Mouse (Mus musculus): Measurements from ENCODE around the gene Nmrk1. TPM values are rescaled to one million over a fixed set of nuclear protein-coding genes. Genes with fewer than 3 reads are reported as not detected.
"Not testable (repeated sequence)": the region's sequence is repeated elsewhere in the genome, so short reads cannot be mapped to it uniquely, and the experiment has no call there.

Gene Nmrk1
- polyA plus RNA-seq (2015; fragmentation: Nextera tagmentation; extraction: Ambion mirVana), result 6.6 and 7.2 TPM in 2 replicates

DNA sequence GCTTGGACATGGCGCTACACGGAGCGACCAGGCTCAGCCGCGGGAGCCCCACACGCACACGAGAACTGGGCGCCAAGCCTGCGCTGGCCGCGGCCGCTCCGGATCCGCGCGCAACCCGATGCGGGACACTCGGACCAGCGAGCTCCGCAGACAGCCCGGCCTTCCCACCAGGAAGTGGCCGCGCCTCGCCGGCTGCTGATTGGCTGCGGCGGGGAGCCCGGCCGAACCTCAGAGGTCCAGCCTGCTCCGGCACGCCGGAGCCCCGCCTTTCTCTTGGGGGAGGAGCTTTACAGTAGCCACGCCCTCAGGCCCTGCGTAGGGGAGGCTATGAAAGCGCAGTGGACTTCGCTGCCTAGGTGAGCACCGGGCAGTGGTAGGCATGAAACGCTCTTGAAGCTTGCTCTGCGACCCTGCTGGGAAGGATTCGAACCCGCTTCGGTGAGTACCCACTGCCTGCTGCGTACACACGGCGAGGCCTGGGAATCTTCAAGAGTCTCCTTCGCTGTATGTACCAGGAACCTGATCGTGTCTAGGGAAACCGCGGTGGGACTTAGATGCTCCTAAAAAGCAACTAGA is at the start of gene Nmrk1, which contains the start of gene Ostf1:
Gene Nmrk1, plus strand, starts transcription at position 307 of the 576 bp plus-strand sequence.
Gene Ostf1, minus strand, starts transcription at position 180 of the 576 bp plus-strand sequence.
- under 1% methylated on average over 51 of the region's 51 CpGs for WGBS
- Histone ChIP-seq H3K9me3 (no peaks in the 10 kb centered on the region), H3K4me3 (peak within 1 kb of the TSS; percentile 61), H3K4me1 (peaks cover 12% of the 10 kb centered on the region), H3K4me2 (peak within 1 kb of the TSS; percentile 99), H3K9ac (peak within 1 kb of the TSS; percentile 46), H3K27ac (peak within 1 kb of the TSS; percentile 50), H3K27me3 (replicated peaks) (peaks cover 6% of the 10 kb centered on the region; the same call in 1 of the 2 replicates), H3K36me3 (replicated peaks) (no peaks in the 10 kb centered on the region)
- peak; percentile 99 for ATAC-seq (replicated peaks)

DNA sequence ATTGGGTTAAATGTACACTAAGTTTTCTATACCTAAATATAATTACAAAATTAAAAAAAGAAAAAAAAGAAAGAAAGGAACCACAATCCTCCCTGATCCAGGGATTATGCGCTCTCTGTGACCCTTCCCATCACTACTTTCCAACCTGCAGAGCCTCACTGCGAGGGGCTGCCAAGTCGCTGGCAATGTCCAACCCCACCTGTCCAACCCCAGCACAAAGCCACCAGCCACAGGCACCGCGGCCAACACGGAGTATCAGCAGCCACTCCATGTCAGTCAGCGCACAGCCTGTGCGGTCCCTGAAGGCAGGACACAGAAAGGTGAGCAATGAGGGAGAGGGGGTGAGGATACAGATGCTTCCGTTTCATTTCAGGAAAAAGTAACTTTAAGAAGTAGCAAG is 49.5 kb upstream of the Nmrk1 start:
- H3K27me3 ChIP-seq (replicated peaks), result no peaks in the 10 kb centered on the region
- H3K4me1 ChIP-seq, result no peaks in the 10 kb centered on the region
- no peak overlapping the region for H3K9ac ChIP-seq
- no peaks in the 10 kb centered on the region for H3K9me3 ChIP-seq
- WGBS, result 95% methylated on average over 9 of the region's 9 CpGs
- no peak overlapping the region for H3K4me3 ChIP-seq
- H3K36me3 ChIP-seq (replicated peaks), result no peaks in the 10 kb centered on the region
- no peak overlapping the region for H3K4me2 ChIP-seq
- ATAC-seq (replicated peaks), result no peak
- no peak overlapping the region for H3K27ac ChIP-seq

DNA sequence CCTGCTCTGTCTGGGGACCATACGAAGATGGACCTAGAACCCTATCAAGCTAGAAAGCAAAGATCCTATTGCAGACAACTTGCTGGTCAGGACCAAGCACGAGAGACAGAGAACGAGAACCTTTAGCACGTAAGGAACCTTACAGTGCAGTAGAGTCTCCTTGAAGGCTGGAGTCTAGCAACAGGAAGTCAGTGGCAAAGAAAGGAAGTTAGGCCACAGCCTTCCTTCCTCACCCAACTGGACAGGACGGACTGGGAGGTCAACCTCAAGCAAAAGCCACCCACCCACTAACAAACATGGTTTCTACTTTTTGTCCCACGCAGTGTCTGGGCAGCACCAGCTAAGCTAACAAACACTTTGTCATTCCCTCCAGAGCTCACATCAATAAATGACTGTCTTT is 48.9 kb upstream of the Nmrk1 start:
- Histone ChIP-seq H3K27me3 (replicated peaks) (no peaks in the 10 kb centered on the region), H3K4me3 (no peak overlapping the region), H3K27ac (no peak overlapping the region), H3K9ac (no peak overlapping the region), H3K36me3 (replicated peaks) (no peaks in the 10 kb centered on the region), H3K4me2 (no peak overlapping the region), H3K4me1 (no peaks in the 10 kb centered on the region), H3K9me3 (no peaks in the 10 kb centered on the region)
- ATAC-seq (replicated peaks), result no peak
- WGBS, result 92% methylated on average over 6 of the region's 6 CpGs

DNA sequence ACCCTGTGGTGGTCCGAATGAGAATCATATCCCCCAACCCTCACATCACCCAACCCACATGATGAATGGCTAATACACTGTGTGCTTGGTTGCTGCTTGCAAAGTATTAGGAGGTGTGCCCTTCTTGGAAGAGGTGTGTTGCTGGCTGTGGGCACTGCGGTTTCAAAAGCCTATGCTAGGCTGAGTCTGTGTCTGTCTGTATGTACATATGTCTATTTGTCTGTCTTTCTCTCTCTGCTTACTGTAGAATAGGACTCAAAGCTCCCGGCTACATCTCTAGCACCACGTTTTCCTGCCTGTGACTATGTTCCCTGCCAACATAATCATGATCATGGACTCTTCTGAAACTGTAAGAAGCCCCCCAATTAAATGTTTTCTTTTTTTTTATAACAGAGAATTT is 48.0 kb upstream of the Nmrk1 start:
- no peak for ATAC-seq (replicated peaks)
- WGBS, result 89% methylated on average over 4 of the region's 4 CpGs
- no peak overlapping the region for H3K27ac ChIP-seq
- no peaks in the 10 kb centered on the region for H3K27me3 ChIP-seq (replicated peaks)
- H3K36me3 ChIP-seq (replicated peaks), result no peaks in the 10 kb centered on the region
- no peak overlapping the region for H3K4me2 ChIP-seq
- no peaks in the 10 kb centered on the region for H3K9me3 ChIP-seq
- H3K4me1 ChIP-seq, result no peaks in the 10 kb centered on the region
- no peak overlapping the region for H3K9ac ChIP-seq
- no peak overlapping the region for H3K4me3 ChIP-seq

DNA sequence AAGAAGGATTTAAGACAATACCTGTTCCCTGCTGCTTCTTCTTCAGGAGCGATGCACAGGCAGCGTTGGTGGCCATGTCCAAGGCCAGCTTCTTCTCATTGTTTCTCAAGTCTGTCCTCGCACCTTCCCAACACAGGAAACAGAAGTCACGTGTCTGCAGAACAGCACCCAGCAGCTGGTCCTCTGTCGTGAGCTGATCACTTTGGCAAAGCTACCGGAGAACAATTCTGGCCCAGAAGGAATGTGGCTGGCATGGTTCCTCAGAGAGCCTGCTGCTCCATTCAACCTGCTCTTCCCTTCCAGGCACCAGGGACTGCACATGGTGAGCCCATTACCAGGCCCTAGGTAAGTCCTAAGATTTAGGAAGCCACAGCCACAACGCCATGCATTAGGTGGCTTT is 47.1 kb upstream of the Nmrk1 start:
- Histone ChIP-seq H3K4me2 (no peak overlapping the region), H3K36me3 (replicated peaks) (no peaks in the 10 kb centered on the region), H3K27me3 (replicated peaks) (no peaks in the 10 kb centered on the region), H3K9ac (no peak overlapping the region), H3K4me3 (no peak overlapping the region), H3K27ac (no peak overlapping the region), H3K9me3 (no peaks in the 10 kb centered on the region), H3K4me1 (no peaks in the 10 kb centered on the region)
- WGBS, result 92% methylated on average over 7 of the region's 7 CpGs
- ATAC-seq (replicated peaks), result no peak

DNA sequence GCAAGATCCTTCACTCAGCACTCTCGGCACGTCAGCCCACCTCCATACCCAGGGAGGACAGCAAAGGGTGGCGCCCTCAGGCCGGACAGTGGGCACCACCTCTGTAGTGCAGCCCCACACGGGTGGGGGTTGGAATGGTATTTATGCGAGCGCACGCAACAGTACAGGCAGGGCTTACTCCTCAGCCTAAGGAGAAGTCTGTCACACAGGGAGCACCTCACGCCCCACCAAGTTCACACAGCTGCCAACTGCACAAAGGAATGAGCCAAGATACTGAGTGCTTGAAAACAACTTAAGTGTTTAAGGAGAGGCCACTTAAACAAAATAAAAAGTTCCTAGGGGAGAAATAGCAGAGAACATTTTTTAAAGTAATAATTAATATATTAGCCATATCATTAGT is 44.6 kb upstream of the Nmrk1 start:
- no peak for ATAC-seq (replicated peaks)
- 90% methylated on average over 9 of the region's 9 CpGs for WGBS
- H3K4me3 ChIP-seq, result no peak overlapping the region
- no peak overlapping the region for H3K9ac ChIP-seq
- no peak overlapping the region for H3K27ac ChIP-seq
- H3K9me3 ChIP-seq, result no peaks in the 10 kb centered on the region
- H3K36me3 ChIP-seq (replicated peaks), result no peaks in the 10 kb centered on the region
- H3K4me1 ChIP-seq, result 0 out of 2 replicates have a peak, but pooled peaks cover 10% of the 10 kb centered on the region
- H3K4me2 ChIP-seq, result no peak overlapping the region
- H3K27me3 ChIP-seq (replicated peaks), result no peaks in the 10 kb centered on the region

DNA sequence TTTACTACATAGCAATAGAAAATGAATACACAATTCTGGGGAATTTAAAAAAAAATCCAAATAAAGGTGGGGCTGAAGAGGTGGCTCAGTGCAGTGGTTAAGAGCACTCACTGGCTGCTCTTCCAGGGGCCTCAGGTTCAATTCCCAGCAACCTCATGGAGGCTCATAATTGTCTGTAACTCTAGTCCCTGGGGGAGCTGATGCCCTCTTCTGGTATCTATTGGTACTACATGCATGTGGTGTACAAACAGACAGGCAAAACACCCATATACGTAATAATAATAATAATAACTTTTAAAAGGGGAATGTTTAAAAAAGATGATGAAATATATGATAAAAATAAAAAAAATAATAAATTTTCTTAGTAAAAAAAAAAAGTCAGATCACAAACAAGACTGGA is 43.5 kb upstream of the Nmrk1 start:
- H3K9me3 ChIP-seq, result no peaks in the 10 kb centered on the region
- no peak overlapping the region for H3K4me3 ChIP-seq
- no peaks in the 10 kb centered on the region for H3K36me3 ChIP-seq (replicated peaks)
- H3K27me3 ChIP-seq (replicated peaks), result no peaks in the 10 kb centered on the region
- no peak overlapping the region for H3K27ac ChIP-seq
- no peak overlapping the region for H3K9ac ChIP-seq
- no peak overlapping the region for H3K4me2 ChIP-seq
- 89% methylated on average over 1 of the region's 1 CpGs for WGBS
- H3K4me1 ChIP-seq, result 0 out of 2 replicates have a peak, but pooled peaks cover 13% of the 10 kb centered on the region
- ATAC-seq (replicated peaks), result no peak

DNA sequence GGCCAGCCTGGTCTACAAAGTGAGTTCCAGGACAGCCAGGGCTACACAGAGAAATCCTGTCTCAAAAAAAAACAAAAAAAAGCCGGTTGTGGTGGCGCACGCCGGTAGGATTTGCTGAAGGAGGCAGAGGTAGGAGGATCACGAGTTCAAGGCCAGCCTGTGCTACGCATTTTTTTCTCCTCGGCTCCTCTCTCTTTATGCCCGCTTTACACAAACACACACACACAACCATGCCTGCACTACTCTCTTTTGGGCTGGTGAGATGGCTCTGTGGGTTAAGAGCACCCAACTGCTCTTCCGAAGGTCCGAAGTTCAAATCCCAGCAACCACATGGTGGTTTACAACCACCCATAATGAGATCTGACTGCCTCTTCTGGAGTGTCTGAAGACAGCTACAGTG is 42.9 kb upstream of the Nmrk1 start:
- H3K9ac ChIP-seq; H3K27me3 ChIP-seq (replicated peaks); ATAC-seq (replicated peaks); H3K27ac ChIP-seq; H3K36me3 ChIP-seq (replicated peaks); H3K4me2 ChIP-seq; H3K4me3 ChIP-seq; H3K9me3 ChIP-seq: not testable (repeated sequence)
- WGBS, result 98% methylated on average over 10 of the region's 10 CpGs
- H3K4me1 ChIP-seq, result 0 out of 2 replicates have a peak, but pooled peaks cover 13% of the 10 kb centered on the region

DNA sequence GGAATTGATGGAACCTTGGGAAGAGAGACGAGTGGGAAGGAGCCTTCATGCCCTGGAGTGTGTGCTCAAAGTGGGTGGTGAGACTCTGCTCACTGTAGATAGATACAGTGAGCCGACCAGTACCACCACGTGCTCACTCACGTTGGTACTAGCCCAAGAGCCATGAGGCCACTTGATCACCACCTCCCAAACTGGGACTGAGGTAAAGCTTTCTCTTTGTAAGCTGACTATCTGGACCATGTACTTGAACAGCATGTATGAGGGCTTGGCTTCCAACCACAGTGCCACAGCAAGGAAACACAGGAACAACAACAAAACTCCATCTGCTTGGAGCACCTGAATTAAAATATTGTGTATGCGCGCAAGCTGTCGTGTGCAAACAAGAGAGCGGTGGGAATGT is 42.5 kb upstream of the Nmrk1 start:
- Histone ChIP-seq H3K4me3 (no peak overlapping the region), H3K36me3 (replicated peaks) (no peaks in the 10 kb centered on the region), H3K9me3 (no peaks in the 10 kb centered on the region), H3K27me3 (replicated peaks) (no peaks in the 10 kb centered on the region), H3K9ac (no peak overlapping the region), H3K27ac (no peak overlapping the region), H3K4me2 (no peak overlapping the region), H3K4me1 (0 out of 2 replicates have a peak, but pooled peaks cover 13% of the 10 kb centered on the region)
- 95% methylated on average over 8 of the region's 8 CpGs for WGBS
- no peak for ATAC-seq (replicated peaks)

DNA sequence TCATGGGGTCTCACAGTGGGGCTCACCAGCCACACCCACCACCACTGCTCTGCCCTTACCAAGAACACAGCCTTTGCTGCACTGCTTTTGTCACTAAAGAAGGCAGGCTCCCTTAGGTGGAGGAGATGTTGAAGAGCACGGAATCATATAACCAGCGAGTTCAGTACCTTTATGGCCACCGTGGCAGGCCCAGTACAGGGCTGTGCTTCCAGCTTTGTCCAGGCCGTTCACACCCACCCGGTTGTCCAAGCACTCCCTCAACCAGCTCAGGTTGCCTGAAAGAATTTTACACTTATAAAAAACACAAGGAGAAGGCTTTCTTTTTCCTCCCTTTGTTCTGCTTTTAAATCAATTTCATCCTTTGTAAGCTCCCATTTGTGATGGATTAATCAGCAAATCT is 41.5 kb upstream of the Nmrk1 start:
- no peak overlapping the region for H3K4me2 ChIP-seq
- H3K4me3 ChIP-seq, result no peak overlapping the region
- no peaks in the 10 kb centered on the region for H3K36me3 ChIP-seq (replicated peaks)
- no peak overlapping the region for H3K9ac ChIP-seq
- WGBS, result 41% methylated on average over 5 of the region's 5 CpGs
- H3K4me1 ChIP-seq, result 0 out of 2 replicates have a peak, but pooled peaks cover 13% of the 10 kb centered on the region
- H3K27ac ChIP-seq, result no peak overlapping the region
- ATAC-seq (replicated peaks), result no peak
- H3K27me3 ChIP-seq (replicated peaks), result no peaks in the 10 kb centered on the region
- H3K9me3 ChIP-seq, result no peaks in the 10 kb centered on the region

DNA sequence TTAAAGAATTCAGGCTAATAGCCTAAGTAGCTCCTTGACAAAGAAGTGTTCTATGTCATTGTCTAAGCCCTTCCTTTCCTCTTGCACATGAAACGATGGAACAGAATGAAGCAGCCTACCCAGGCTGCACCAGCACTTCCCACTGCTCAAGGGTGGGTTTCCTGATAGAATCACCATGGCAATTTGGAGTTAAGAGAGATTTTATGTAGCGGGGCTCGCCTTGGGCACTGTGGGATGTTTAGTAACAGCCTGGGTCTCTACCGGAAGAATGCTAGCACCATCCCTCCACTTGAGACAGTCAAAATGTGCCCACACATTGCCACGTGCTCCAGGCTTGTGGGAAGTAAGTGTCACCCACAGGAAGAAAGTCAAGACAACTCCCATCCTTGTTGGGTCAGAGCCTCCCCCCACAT is 40.8 kb upstream of the Nmrk1 start:
- Histone ChIP-seq H3K27ac (no peak overlapping the region), H3K4me1 (0 out of 2 replicates have a peak, but pooled peaks cover 13% of the 10 kb centered on the region), H3K4me2 (no peak overlapping the region), H3K27me3 (replicated peaks) (no peaks in the 10 kb centered on the region), H3K9ac (no peak overlapping the region), H3K9me3 (no peaks in the 10 kb centered on the region), H3K4me3 (no peak overlapping the region), H3K36me3 (replicated peaks) (no peaks in the 10 kb centered on the region)
- ATAC-seq (replicated peaks), result peak; percentile 8; the same call in 1 of the 2 replicates
- 37% methylated on average over 5 of the region's 5 CpGs for WGBS

DNA sequence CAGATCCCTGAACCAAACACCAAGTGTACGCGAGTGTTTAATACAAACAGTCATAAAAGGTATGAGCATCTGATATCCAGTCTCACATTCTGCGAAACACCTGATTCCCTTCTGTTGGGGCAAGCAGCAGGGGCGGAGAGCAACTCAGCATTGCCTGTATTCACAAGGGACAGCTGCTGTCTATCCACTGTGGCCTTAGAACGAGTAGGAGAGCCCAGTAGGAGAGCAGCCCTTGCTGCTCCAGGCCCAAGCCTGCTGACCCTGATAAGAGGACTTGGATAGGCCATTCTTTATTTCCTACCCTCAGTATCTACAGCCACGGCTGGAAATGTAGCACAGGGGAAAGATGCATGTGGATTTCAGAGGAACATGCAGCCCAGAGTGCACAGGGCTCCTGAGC is 38.8 kb upstream of the Nmrk1 start:
- no peak overlapping the region for H3K9ac ChIP-seq
- H3K4me1 ChIP-seq, result 0 out of 2 replicates have a peak, but pooled peaks cover 13% of the 10 kb centered on the region
- H3K4me3 ChIP-seq, result no peak overlapping the region
- no peaks in the 10 kb centered on the region for H3K27me3 ChIP-seq (replicated peaks)
- WGBS, result 77% methylated on average over 6 of the region's 6 CpGs
- no peaks in the 10 kb centered on the region for H3K36me3 ChIP-seq (replicated peaks)
- no peak overlapping the region for H3K4me2 ChIP-seq
- no peak for ATAC-seq (replicated peaks)
- no peaks in the 10 kb centered on the region for H3K9me3 ChIP-seq
- no peak overlapping the region for H3K27ac ChIP-seq

DNA sequence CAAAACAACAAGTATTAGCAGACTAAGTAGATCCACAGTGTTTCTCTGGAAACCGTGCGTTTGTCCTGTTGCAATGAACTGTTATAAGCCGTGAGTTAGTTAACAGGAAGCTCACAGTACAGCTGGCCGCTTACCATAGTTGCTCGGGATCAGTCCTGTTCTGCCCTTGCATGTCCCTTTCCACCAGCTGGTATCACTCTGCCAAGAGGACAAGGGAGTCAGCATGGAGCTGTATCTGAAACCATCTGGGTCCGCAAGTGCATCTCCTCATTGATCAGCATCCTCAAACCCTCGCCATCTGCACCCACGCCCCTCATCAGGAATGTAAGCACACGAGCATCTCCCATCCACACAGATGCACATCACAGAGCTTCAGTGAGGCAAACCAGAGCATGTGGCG is 38.0 kb upstream of the Nmrk1 start:
- H3K36me3 ChIP-seq (replicated peaks), result no peaks in the 10 kb centered on the region
- no peak overlapping the region for H3K27ac ChIP-seq
- ATAC-seq (replicated peaks), result no peak
- H3K9me3 ChIP-seq, result no peaks in the 10 kb centered on the region
- 0 out of 2 replicates have a peak, but pooled peaks cover 13% of the 10 kb centered on the region for H3K4me1 ChIP-seq
- H3K4me3 ChIP-seq, result no peak overlapping the region
- H3K9ac ChIP-seq, result no peak overlapping the region
- H3K4me2 ChIP-seq, result no peak overlapping the region
- WGBS, result 87% methylated on average over 10 of the region's 10 CpGs
- no peaks in the 10 kb centered on the region for H3K27me3 ChIP-seq (replicated peaks)

All from midbrain, embryonic 15.5 days (tissue).